Mouse (Mus musculus) cerebellum, adult 2 months (tissue): ENCODE data around the gene Olfr231.

Source experiments
- CTCF ChIP-seq: fragments of 200-500 bp; IDR thresholded peaks from 2 replicates; pipeline ENCODE4 v1.5.1; 2011; ENCODE audit warnings: low read depth, mild to moderate bottlenecking, control low read depth, low read length, moderate library complexity, borderline replicate concordance; ENCODE audit not compliant: insufficient read depth
- POLR2A ChIP-seq: fragments of 200-500 bp; IDR thresholded peaks from 2 replicates; pipeline ENCODE4 v1.6.1; 2011; ENCODE audit warnings: low read length, control low read depth, borderline replicate concordance; ENCODE audit not compliant: insufficient read depth

DNA sequence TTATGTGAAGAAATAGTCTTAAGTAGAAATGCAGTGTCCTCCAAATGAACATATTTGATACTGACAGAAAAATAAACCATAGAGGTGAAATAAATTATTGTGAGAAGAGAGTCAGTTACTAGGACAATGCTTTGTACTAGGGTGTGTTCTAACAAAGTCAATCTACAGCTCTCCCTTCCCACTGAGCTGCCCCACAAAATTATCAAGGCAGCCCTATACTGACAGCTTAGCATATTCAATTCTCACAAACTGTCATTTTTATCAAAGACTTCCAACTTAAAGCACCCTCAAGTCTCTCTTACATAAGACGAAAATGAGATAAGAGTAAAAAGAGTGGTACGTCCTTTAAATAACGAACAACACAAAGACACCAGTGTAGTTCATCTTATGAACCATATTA lies 36.7 kb upstream of the Olfr231 start:
- TF ChIP-seq CTCF (no peak), POLR2A (no peak)
